Mouse (Mus musculus): ENCODE data around the gene Gm9844.
"Not testable (repeated sequence)": the region's sequence is repeated elsewhere in the genome, so short reads cannot be mapped to it uniquely, and the experiment has no call there.

Gm9844 gene

DNA sequence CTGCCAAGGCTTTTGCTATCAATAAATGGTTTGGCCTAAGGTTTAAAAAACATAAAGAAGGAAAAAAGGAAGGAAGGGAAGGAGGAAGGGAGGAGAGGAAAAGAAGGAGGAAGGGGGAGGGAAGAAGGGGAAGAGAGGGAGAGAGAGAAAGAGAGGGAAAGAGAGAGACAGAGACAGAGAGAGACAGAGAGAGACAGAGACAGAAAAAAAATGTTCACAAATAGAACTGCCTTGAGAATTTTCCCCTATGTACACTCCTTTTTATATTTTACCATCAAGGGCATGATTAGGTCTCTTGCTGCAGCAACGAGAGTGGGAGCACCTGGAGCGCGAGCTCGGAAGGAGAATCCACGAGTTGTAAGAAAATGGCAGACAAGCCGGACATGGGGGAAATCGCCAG is at the start of gene Gm9844:
Gene Gm9844 (plus strand): TSS at position 301 of the 400 bp plus-strand sequence.
- no peak for DNase-seq (ENCODE audit: extremely low read depth, insufficient read length, low spot score)

DNA sequence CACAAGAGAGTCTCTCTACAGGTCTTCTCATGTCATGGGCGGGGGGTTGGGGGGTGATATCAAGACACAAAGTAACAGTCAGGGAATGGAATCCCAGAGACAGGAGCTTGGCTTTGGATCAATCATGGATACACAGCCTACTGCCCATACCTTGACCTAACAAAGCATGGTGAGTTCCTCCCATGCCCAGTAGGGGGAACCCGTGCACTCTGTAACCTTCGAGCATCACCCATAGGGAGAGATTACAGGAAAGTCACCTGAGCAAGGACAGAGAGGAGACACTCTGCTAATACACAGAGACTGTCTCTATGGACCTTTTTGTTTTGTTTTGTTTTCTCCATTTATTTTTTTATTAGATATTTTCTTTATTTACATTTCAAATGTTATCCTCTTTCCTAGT is 44.5 kb upstream of the Gm9844 start:
- DNase-seq (ENCODE audit: extremely low read depth, insufficient read length, low spot score): no peak

DNA sequence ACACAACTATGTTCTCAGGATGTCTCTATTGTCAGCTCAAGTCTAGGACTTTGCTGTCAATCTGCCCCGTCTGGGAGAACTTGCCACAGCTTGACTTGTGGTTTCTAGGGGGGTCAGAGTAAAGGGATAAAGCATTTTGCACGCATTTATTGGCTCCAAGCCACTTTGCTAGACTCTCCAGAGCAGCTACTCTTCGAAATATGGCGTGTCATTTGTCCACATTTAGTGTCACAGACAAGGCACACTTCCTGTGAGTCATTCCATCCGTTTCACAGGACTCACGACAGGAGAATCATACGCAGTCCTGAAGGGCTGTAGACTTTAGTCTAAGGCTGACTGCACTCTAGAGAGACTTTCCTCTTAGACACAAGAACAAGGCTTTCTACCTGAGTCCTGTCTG is 37.6 kb upstream of the Gm9844 start:
- DNase-seq (ENCODE audit: extremely low read depth, insufficient read length, low spot score): no peak

DNA sequence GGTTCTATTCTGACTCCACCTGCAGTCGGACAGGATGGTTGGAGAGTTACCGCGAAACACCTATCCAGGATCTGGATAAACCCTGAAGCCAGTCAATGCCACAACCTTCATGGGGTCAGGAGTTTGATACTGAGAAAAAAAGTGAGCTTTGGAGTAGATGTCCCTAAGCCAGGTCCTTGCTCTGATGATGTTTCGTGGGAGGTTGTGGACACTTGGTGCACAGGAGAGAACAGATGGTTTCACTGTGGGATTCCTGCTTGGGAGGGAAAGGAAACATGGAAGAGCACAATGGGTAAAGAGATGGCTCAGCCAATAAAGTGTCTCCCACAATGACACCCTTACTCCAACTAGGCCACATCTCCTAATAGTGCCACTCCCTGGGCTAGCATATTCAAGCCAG is 34.8 kb upstream of the Gm9844 start:
- DNase-seq (ENCODE audit: extremely low read depth, insufficient read length, low spot score): no peak

DNA sequence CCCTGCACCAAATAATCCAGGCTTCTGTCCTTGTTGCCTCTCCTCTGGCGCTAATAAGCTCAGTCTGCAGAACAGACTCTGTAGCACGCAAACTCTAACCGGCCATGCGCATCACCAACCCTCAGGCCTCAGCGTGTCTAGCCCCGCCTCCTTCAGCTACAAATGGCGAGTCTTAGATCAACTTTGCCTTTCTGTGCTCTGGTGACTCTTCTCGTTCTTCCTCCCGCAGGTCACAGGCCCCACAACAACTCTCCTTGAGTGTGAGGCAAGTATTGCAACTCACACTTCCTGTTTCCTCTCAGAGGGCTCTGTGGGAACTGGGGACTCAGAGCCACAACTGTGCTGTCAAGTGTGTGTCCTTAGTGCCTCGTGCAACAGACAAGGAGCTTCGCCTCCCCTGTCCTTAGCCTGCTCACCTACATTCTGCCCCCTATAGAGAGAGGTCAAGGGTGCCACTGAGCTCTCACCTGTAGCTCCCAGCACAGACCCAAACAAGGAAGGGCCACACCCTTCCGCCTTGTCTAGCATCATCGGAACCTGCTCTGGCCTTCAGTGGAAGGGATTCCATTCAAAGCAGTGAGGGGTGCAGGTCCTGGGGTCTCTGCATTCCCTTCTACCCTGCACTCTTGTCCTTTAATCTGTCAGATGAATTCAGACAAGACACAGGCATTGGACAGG is 23.1 kb upstream of the Gm9844 start:
- not testable (repeated sequence) for DNase-seq (ENCODE audit: extremely low read depth, insufficient read length, low spot score)

DNA sequence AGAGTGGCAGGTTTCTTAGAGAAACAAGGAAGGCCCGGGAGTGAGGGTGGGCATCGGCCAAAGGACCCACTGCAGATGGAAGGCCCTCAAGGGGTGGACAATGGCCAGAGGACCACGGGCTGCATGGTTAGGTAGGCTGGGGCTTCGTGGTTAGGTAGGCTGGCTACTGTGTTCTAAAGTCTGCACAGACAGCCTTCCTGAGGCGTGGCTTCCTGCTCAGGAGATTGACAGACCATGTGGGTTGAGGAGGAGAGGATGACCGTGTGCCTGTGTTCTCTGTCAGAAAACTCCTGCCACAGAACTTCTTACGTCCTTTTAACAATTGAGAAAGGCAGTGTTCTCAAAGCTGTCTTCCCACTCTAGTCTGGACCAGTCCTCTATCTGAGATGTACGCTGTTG is 22.6 kb upstream of the Gm9844 start:
- no peak for DNase-seq (ENCODE audit: extremely low read depth, insufficient read length, low spot score)

DNA sequence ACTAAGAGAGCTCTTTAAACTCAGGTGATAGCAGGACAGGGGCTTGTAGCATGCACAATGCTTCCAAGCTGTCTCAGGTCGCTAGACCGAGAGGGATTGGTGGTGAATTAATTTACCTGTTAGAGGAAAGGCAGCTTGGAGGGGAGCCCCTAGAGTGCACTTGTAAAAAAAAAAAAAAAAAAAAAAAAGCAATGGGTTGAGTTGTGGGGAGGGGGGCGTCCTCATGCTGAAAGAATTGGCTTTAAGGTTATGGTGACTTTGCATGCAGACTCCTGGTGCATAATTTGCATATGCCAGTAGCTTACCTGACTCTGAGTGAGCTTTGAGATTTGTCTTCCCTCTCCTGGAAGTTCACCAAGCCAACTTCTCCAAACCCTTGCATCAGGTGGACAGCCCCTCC is 21.7 kb upstream of the Gm9844 start:
- DNase-seq (ENCODE audit: extremely low read depth, insufficient read length, low spot score): no peak

DNA sequence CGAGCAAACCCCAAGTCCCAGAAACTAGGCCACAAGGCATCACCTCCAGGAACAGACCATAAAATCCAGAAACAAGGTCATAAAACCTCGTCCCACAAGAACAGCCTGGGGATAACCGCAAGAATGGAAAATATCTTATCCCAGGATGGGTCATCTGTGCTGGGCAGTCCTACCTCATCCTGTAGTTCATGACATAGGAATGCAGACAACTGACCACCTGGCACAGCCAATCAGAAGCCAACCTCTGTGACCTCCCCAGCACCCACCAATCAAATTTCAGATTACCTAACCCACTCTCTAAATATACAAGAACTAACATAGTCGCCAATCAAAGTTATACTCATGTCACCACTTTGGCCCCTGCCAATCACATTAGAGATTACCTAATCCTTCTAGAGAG is 21.0 kb upstream of the Gm9844 start:
- peak; percentile 27 for DNase-seq (ENCODE audit: extremely low read depth, insufficient read length, low spot score)

DNA sequence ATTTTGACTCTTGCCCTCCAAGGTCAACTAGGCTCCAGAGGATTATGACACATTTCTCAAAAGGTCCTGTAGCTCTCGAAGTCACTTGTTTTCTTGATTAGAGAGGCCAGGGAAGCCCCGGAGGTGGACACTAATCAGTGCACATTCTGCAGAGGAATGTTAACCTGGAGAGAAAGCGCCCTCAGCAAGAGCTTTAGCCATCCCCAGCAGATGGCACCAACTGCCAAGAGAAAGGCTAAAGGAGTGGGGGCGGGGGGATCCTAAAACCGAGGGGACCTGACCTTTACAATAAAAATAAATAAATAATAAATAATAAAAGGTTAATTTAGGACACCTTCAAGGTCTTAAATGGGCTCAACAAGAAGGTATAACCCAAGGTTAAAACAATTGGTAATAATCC is 17.9 kb upstream of the Gm9844 start:
- DNase-seq (ENCODE audit: extremely low read depth, insufficient read length, low spot score): no peak

DNA sequence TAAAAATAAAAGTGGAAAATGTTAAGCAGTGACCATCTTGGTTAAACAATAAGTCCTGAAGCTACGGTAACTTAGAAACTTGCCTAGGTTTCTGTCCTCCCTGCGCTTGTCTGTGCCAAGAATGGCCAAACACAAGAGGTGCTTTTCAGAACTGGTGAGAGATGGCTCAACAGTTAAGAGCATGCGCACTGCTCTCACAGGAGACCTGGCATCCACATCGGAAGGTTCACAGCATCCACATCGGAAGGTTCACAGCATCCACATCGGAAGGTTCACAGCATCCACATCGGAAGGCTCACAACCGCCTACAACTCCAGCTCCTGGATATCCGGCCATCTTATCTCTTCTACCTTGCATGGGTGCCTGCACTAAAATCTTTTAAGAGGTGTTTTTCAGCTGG is 16.8 kb upstream of the Gm9844 start:
- no peak for DNase-seq (ENCODE audit: extremely low read depth, insufficient read length, low spot score)

DNA sequence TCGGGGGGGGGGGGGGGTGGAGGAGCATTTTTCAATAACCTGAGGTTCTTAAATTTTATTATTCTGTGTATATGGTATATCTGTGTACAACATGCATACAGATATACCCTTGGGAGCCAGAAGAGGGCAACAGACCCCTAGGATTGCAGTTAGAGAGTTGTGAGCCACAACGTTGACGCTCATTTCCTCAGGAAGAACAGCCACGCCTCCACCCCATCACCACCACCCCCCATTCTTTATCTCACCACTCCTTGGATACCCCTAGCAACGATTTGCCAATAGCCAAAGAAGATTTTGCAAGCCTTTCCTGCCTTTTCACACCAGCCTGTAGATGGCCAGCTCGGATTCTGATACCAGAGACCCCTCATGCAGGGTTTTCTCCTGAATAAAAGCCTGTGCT is 16.3 kb upstream of the Gm9844 start:
- no peak for DNase-seq (ENCODE audit: extremely low read depth, insufficient read length, low spot score)

DNA sequence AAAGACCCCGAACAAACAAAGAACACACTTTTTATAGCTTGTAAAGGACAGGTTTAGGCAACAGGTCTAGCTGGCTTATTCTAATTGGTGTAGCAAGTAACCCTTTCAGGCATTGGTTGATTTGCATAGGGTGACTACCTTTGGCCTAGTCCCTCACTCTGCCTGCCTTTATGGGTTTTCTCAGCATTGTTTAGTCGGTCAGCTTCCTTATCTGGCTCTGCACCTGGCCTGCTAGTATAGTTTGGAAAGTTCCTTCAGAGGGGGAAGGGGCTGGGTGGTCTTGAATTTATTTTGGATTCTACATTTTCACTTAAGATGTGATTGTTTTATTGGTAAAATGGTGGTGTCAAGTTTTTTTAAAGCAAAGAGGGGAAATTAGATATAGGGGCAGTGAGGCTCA is 15.4 kb upstream of the Gm9844 start:
- not testable (repeated sequence) for DNase-seq (ENCODE audit: extremely low read depth, insufficient read length, low spot score)

DNA sequence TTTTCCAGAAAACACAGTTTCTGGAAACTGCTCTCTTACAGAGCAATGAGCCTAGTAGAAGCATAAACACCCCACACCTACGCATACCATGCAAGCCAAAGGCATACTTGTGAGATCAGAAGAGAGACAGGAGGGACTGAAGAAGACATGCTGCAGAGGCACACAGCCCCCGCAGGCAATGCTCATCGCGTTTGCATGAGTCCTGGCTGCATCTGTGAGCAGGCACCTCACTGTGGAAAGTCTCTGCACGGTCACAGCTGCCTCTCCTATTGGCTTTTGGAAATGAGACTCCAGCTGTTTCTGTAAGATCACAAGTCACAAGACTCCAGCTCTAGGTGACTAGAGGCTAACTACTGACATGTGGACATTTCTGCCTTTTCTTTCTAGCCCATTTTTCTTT is 11.9 kb upstream of the Gm9844 start:
- no peak for DNase-seq (ENCODE audit: extremely low read depth, insufficient read length, low spot score)

DNA sequence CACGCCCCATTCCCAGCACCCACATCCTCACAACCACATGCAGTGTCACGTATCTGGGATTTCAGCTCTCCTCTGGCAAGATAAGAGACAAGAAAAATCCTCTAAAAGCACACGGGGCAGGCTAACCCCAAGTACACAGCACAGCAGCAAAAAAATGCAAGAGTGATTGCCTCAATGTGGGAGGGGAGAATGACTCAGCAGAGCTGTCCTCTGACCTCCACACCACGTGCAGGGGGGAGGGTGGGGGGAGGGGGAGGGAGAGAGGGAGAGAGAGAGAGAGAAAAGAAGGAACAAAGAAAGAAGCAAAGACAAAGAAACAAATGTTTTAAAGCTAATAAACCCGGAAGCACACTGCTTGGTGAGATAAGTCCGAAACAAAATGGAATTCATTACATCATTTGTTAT is 11.1 kb upstream of the Gm9844 start:
- DNase-seq (ENCODE audit: extremely low read depth, insufficient read length, low spot score): peak; percentile 50

DNA sequence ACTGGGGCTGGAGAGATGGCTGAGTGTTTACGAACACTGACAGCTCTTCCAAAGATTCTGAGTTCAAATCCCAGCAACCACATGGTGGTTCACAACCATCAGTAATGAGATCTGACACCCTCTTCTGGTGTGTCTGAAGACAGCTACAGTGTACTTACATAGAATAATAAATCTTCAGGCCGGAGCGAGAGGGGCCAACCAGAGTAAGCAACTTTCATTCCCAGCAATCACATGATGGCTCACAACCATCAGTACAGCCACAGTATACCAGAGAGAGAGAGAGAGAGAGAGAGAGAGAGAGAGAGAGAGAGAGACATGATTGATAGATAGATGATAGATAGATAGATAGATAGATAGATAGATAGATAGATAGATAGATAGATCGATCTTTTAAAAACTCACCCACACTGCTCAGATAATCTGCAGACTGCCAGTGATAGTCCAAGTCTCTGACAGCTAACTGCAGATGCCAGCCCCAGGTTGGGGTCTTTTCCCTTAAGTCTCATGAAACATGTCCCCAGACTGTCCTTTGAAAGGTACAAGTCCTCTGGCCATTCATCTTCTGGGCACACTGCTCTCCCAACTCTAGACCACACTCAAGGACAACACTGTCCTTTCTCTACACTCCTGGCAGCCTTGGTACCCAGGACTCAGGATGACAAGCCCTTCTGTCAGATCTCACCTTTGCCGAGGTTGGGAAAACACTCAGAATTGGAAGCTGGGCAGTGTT is 10.3 kb upstream of the Gm9844 start:
- no peak for DNase-seq (ENCODE audit: extremely low read depth, insufficient read length, low spot score)

DNA sequence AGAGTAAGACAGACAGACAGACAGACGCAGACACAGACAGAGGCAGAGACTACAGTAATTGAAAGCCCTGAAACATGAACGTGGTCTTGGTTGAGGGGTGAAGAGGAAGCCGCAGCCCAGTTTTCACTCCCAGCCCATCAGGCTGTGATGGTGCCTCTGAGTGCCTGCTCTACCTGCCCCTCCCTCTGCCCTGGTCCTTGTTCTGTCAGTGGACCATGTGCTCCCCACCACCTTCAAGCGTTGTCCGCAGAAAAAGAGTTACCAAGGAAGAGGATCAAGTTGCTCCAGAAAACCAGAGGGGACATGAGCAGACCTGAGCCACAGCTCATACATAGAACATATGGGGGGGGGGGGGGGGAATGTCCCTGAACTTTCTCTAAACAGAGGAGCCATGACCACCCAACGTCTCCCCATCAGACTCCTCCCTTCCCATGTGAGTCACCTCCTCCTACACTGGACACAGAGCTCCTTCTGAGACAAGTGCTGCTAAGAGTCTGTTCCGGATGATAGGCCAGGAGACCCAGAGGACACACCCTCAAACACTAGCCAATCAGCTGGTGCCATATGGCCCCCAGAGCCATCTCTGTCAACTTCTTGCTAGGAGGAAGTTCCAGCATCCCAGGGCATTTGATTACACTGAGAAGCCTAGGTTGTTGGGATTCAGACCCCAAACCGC is 9.3 kb upstream of the Gm9844 start:
- DNase-seq (ENCODE audit: extremely low read depth, insufficient read length, low spot score): no peak

DNA sequence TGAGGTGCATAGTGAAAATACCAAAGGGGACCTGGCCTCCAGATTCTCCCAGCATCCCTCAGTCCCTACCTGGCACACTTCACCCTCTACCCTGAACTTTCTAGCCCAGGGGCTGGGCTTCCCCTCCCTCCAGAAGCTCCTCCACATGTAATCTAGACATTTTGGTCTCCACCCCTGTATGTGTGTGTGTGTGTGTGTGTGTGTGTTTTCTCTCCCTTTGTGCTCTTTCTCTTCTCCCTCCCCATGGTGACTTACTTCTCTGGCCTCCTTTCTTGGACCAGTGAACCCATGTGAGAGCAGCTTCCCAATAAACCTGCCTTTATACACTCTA is 8.8 kb upstream of the Gm9844 start:
- no peak for DNase-seq (ENCODE audit: extremely low read depth, insufficient read length, low spot score)

DNA sequence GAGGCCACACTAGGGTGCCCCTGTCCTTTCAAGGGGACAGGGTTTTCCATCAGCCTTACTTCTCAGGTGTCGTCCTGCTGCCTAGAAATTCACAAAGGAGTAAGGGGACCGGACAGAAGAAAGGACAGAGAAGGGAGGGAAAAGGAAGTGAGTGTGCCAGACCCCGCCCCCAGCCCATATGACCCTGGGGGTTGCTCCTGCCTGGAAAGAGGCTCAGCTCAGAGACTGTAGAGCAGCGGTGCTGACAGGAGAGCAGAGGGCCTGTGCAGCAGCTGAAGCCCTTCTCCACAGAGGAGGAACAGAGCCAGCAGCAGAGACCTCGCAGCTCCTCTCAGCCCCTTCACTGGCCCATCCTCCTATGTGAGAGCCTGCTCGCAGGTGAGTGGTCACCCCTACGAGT is 8.3 kb upstream of the Gm9844 start:
- DNase-seq (ENCODE audit: extremely low read depth, insufficient read length, low spot score): no peak

DNA sequence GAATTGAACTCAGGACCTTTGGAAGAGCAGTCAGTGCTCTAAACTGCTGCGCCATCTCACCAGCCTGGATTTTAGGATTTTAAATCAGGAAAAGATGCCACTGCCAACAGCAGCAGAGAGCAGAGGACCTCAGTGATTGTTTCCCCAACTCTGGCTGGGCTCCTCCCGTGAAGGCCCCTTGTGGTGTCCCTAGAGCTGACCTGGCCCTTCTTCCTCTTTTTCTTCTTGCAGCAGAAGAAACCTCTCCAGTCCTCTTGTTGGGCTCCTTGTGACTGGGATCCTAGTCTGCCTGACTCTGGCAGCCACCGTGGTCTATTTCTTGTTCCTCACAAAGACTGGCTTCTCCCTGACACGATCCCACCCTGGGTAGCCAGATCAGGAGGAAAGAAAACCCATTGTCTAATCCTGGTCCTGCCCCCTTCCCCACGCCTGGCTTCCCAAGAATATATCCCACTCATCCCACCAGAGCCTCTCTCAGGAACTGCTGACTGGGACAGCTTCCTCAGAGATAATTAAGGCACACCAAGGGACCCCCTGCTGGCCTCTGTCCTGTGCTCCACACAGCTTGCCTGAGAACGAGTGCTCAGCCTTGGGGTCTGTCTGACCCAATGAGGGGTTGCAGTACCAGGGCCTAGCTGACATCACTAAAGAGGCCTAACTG is 5.4 kb upstream of the Gm9844 start:
- no peak for DNase-seq (ENCODE audit: extremely low read depth, insufficient read length, low spot score)

DNA sequence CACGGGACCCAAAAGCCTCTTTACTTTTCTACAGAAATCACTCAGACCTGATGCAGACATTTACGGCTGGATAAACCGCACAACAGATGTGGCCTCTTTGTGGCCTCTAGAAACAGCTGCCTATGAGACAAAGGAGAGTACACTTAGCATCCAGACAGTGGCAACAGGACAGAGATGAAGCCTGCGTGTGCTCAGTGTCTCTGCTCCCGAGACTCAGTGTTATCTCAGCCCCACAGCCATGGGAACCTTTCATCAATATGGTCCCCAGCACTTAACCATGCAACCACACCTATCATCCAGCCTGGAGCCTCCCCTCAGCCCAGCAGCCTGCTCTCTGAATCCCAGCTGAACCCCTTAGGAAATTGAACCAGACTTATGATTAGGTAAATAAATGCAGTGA is 2.8 kb upstream of the Gm9844 start:
- DNase-seq (ENCODE audit: extremely low read depth, insufficient read length, low spot score): no peak

DNA sequence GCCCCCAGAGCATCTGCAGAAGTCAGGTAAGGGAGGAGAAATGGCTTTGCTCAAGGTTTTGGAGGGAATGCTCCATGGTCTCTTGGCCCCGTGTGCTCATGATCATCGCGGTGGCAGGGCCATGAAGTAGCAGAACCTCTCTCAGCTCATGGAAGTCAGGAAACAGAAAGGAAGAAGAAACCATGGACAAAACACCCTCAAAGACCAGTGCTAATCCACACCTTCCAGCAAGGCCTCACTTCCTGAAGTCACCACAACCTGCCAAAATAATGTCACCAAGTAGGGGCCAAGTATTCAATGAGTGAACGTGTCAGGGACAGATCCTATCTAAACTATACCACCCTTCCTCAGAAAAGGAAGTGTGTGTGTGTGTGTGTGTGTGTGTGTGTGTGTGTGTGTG is 840 bp downstream of the Gm9844 start:
- no peak for DNase-seq (ENCODE audit: extremely low read depth, insufficient read length, low spot score)

DNA sequence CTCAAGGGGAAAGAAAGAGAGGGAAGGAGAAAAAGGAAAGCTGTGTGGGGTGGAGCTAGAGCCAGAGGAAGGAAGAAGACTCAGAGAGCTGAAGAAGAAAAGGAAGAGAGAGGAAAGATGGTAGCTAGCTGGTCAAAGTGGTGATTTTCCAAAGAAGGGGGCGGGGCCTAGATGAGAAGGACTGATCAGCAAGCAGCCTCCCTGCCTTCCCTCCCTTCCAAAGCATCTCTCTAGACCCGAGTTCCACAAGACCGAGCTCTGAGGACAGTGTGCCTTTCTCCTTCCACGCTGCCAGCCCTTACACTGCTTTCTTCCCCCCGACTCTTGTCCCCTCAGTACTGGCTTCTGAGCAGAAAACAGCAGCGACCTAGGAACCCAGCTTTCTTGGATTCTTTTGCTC is 2.1 kb downstream of the Gm9844 start:
- no peak for DNase-seq (ENCODE audit: extremely low read depth, insufficient read length, low spot score)
